Mouse (Mus musculus) testis, postnatal 10 days (tissue): ENCODE data around the gene Tmem108.

ENCODE experiments used
- DNase-seq: peaks from one replicate; pipeline ENCODE4 v3.0.0; 2021; ENCODE audit warnings: low spot score

Gene Tmem108

DNA sequence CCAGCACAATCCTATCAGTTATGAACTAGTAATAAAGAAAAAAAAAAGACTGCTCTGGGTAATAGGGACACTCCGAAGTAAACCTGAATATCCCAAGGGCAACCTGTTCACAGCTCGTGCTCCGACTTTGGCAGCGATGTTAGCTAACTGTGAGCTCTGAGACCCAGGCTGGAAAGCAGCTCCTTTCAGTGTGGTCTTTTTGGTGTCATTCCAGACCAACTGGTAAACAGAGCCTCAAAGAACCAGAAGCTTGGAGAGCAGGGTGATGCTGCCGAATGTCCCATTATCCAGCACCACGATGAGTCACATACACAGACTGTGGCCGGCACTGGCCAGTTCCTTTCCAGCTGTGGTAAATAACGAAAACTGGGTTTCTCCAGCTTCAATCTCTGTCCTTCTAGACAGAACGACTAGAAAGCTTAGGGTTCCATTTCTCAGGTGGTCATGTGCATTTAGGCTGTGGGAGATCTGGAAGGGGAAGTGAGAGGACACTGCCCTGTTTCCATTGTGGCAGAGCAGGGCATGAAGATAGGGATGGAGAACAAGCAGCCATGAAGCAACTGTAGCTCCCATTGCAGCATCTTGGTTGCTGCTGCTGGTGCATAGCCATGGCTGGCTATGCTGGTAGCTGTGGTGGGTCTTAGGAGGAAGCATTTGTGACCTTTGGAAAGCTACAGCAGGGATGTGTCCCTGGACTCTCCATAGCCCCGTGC lies 179.2 kb downstream of the Tmem108 start:
- no peak for DNase-seq

DNA sequence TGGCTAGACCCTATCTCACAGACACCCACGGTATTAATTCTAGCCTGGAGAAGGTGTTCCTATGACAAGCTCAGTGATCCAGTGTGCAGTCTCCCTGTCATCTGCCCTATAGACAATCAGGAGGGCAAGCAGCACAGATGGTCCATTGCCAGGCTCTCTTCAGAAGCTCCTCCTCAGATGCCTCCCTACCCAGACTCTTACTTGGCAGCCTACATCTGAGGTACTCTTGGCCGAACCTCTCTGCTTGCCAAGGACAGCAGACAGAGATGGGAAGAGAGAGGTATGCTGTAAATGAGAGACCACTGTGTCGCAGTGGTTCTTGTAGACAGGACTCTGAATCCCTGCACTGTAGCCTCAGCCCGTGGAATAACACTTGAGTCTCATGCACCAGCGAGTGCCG lies 181.0 kb downstream of the Tmem108 start:
- no peak for DNase-seq

DNA sequence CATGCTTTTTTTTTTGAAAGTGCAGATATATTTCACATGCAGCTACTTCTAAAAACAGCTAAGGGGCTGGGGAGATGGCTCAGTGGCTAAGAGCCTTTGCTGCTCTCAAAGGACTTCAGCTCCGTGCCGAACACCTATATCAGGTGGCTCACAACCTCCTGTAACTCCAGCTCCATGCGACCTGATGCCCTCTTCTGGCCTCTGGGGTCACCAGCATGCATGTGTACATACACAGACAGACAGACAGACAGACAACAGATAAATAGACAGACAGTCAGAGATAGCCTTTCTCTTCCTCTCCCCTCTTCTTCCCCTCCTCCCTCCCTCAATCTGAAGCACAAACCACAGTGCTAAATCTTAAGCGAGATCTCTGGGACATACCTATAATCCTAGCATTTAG lies 181.5 kb downstream of the Tmem108 start:
- DNase-seq, result no peak

DNA sequence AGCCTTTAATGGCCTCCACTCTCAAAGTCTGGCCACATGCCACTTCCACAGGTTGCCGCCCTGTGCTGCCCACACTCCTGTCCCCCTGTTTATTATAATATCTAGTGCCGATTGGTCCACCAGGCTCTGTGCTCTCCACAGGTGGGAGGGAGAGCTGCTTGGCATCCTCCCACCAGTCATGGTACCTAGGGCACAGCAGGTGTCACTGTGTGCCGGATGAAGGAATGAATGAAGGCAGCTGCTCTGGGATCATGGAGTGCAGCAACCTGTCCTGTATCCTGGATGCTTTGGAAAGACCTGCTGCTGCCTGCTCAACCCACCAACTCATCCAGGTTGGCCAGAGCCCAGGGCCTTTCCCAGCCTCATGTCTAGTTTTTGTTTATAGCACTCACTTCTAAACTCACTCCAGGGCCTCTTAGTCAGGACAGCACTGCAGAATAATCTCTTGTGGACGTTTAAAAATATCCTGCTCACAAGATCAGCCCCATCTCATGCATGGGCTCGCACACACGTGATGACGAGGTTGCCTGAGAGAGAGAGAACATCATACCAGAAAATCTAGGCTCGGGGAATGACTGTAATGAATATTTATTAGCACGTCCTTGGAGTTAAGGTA lies 182.1 kb downstream of the Tmem108 start:
- no peak for DNase-seq

DNA sequence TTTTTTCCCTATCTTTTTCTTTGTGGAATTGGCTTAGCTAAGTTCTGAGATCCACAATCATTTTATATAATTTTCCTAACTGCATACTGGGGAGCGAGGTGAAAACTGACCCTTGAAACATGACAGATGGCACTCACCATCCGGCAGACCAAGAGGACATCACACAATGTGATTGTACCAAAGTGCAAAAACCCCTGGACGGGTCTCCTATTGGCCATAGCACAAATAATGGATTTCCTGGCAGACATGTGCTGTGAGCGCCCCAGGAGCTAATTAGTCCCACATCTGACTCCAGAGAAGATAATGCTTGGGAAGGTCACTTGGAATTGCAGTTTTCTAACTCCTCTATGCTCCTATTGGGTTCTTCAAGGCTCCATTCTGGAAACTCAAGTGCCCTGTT lies 183.9 kb downstream of the Tmem108 start:
- no peak for DNase-seq

DNA sequence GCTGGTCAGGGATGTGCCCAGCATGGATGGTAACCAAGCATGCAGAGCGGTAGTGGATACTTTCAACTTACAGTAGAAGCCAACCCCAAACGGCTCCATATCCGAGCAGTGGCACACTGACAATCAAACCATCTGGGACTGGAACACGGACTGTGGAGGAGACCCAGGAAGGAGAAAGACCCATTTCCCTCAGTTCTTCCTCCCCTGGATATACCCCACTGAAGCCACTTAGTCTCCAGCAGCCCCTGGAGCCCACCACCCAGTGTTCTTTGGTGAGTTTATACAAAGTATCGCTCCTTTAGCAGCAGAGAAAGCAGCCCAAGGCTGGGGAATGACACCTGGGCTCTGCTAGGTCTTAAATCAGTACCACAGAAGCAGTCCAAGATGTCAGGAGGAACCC lies 184.5 kb downstream of the Tmem108 start:
- DNase-seq, result no peak

DNA sequence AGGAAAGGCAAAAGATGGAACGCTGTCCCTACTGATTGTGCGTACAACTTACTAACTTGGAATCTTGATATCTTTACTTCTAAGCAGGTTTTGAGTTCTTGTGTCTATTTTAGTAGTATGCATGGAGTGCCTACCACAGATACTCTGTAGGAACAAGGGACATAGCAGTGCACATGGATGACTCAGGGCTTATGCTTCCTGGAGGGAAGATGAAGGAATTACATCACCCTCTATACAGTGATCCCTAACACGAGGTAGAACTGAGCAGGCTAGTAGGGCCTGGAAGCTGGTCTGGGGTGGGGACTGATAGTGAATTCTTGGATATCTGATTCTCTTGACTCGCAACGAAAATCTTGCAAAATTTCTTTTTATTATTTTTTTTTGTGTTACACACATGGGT lies 185.7 kb downstream of the Tmem108 start:
- no peak for DNase-seq

DNA sequence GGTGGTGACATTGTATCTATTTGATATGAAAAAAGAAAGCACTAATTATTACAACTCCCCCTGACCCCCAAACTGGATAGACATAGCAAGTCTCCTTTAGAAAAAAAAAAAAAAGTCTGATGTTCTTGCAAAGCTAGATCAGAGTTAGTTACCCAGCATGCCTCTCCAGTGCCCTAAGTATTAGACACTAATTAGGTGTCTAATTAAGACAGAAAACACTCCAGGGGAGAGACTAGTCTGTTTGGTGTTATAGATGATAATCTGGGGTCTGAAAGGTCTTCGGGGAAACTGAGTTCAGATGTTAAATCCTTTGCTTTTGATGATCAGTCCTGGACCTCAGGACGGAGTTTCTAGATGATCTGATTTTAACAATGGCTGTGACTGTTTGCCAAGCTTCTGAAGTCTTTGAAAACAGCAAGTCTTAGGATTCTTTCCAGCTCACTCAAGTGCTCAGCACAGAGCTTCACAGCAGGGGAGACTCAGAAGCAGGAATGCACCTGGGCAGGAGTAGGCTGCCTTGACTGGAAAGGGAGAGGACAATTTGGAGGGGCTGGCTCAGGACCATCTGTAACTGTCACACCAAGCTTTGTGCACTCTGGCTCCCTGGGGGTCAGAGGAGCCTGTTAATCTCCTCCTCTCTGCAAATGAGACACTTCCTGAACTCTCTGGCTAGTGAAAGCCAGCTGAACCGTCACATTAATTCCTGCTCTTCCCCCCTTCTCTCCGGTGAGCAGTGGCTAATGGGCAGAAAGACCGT lies 187.5 kb downstream of the Tmem108 start:
- DNase-seq, result no peak

DNA sequence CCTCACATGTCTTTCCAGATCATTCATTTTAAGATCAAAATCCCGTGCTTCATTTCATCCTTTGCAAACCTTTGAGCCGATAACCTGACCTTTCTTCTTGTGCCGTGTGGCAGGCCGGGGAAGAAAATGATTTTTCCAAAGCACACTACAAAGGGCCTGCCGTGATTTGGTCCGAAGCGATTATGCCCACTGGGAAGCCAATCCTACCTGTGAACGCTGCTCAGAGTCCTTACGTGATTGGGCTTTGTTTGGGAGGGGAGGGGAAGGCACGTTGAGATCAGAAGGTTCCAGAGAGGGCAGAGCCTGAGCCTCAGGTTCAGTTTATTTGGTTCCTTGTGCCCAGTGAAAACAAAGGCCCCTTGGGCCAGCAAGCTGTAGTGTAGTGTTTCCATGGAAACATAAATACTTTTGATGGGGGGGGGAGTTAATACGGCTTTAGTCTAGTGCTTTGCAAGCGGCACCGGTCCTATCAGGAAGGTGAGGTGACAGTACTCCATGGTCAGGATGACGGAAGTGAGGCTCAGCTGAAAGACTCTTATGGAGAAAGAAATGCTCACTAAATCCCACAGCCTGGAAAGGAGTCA lies 191.4 kb downstream of the Tmem108 start:
- no peak for DNase-seq

DNA sequence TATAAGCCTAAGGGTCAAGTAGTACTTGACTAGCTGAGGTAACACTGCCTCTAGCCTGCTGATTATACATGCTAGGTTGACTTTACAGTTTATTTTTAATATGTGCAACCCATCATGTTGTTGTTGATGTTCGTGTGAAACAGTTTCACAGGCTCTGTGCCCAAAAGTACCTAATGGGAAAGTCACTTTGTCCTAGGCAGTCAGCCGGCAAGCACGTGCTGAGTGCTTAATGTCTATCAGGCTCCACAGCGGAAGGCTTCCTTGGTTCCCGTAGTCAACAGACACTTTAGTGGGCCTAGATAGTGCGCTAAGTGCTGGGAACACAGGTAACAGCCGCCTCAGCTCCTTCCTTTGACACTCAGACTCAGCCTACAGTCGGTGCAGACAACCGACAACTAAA lies 192.7 kb downstream of the Tmem108 start:
- DNase-seq, result no peak

DNA sequence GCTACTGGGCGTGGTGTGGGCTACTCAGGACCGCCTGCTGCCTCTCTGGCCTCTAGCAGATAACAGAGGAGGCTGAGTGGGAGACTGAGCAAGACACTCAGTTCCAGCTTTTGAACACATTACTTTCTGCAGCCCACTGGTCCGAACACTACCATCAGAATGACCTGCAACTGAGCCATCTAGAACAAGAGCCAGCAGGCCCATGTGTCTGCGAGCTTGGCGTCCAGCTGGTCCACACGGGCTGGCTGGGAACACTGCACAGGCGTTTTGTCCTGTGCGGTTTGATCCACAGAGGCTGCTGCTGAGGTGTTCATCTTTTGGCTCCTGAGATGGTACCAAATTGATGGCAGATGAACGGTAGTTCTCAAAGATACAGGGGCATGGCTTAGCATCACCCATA lies 196.5 kb downstream of the Tmem108 start:
- no peak for DNase-seq

DNA sequence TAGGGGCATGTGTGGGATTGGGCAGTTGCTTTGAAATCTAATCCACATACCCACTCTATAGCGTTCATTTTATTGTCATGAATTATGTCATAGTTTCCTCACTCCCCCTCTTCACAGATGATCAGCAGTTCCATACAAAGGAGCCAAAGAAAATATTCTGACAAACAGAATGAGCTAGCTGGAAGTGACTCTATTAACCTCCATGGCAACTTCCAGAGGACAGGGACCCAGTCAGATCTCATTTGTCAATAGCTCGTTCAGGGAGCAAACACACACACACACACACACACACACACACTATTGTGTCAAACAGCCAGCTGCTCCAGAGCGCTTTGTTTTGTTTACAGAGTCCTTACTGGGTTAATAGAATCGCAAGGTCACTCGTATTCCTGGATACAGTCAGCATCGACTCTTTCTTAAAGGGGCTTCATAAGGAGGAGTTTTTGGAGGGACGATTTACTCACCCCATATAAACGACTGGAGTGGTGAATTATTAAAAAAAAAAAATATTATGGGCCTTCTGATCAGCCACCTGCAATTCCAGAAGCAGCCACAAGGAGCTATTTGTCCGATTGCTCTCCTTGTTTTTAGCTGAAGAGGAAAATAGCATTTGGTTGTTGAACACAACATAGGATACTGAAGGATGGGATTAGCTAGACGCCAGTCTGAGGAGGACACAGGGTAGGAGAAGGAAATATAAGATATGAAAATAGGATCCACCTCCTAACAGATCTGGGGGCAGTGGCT lies 197.6 kb downstream of the Tmem108 start:
- peak; percentile 78 for DNase-seq

DNA sequence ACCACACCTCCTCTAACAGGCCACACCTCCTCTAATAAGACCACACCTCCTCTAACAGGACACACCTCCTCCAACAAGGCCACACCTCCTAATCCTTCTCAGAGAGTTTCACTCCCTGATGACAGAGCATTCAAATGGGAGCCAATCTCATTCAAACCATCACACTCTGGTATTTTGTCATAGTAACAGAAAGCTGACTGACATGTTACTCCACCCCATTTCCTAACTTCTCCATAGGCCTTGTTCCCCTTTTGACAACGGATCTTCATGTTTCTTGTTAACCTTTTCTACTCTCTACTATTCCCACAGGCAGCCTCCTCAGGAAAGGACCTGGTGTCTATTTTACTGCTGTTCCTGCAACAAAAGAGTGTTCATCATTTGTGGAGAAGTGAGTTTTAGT lies 199.6 kb downstream of the Tmem108 start:
- no peak for DNase-seq

DNA sequence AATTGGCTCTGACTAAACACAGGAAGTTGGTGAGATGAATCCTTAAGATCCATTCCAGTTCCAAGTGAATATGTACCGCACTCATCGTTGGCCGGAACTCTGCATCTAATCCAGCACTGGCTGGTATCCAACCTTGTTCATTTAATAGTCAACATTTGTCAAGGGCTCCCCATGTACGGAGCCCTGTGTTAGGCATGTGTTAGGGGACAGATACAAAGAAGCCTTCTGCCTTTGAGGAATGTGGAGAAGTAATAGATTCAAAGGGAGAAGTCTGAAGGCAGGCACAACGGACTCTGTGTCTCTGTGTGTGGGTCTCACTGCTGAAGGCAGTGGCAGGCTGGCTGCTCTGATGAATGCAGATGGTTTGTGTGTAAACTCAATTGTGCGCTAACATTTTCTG lies 202.9 kb downstream of the Tmem108 start:
- DNase-seq, result no peak

DNA sequence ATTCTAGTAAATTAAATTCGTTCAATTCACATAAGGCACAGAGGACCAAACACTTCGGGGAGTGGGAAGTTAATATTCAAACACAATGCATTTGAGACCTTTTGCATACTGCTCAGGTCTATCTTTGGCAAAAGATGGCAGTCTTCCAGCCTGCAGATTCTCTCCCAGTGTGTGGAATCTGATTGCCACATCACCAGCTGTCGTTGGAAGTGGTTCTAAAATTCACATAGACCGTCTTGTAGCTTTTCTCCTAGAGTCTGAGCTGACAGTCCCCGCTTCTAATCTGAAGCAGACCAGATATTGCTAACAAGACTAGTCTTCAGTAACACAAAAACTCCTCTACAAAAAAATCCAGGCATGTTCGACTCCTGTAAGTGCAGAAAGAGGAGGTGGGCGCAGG lies 203.4 kb downstream of the Tmem108 start:
- DNase-seq, result no peak

DNA sequence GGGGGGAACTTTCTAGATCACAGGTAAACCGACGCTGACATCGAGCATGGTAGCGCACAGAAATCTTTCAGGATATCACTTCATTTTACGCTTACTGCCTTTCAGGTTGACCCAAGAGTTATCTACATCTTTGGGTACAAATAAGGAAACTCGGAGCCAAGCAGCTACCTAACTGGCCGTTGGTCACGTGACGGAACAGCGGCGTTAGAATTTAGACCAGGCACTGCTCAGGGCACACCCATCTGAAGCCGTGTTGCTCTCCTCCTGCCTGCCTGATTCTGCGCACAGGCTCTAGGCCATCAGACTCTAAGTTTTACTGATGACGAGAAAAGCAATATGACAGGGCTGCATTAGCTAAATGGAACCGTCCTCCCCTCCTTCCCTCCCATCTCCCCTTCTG lies 204.6 kb downstream of the Tmem108 start:
- no peak for DNase-seq

DNA sequence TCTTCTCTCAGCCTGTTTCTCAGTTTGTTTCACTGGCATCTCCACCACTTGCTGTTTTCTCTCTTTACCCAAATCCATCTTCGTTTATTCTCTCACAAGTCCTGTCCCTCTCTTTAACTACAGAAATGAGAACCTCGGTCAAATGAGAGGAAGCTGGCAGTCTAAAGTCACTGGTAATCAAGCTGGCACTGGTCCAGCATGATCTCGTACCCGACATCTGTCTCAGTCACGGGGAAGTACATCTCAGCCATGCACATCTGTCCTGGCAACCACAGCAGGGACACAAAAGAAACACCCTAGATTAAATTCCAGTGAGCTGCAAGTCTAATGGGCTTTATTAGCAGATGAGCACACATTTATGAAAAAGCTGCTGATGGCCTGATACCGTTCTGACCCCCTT lies 206.3 kb downstream of the Tmem108 start:
- no peak for DNase-seq

DNA sequence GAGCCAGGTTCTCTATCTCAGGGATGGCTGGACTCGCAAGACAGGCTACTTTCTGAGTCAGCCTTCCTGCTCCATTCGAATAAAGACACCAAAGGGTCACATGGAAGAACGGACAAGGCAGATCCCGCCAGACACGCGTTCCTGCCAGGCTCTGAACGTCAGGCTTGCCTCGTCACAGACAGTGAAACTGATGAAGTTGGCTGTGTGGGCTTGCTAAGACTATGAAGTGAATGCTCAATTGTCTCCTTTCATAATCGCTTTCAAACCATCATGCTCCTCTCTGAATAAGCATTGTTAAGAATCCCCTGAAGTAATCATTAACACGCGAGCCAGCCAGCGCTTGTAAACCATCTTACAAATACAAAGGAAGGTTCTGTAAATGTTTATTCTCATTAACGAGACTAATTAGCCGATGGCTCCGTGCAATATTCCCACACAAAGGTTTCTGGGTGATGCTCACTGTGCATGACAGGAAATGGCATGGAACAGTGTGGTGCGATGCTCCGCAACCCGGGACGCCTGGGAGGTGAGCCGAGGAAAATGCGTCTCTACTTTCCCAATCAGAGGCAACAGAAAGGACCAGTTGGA lies 210.9 kb downstream of the Tmem108 start:
- no peak for DNase-seq

DNA sequence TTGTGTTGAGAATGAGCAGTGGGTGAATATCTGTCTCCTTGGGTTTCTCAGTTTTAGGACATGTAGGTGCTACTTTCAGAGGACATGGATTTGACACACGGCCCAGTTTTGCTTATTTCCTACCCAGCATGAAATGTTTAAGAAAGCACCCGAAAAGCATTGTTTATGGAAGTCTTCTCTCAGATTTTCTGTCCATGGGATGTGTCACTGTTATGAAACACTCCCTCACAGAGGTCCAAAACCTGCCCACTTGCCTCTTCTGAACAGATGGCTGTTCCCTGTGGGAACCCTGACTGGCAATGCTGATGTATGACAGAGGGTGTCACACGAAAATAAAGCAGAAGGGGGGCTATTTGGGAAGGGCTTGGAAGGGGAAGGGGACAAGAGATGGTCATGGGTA lies 212.5 kb downstream of the Tmem108 start:
- no peak for DNase-seq

DNA sequence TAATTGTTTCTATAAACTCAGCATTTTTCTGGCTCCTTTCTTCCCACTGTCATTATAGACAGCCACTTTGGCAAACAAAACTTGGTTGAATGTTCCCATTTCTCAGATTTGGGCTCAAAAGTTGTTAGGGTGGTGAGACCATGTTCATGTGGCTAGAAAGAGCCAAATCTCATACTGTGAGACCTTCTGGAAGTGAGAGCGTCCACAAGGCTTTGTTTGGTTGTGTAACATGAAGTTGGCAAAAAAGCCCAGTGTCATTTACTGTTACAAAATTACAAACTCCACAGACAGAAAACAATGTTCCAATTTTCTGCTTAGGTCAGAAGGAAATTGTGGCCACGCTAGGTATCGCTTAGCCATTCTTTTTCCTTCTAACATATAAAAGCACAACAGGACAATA lies 213.0 kb downstream of the Tmem108 start:
- no peak for DNase-seq

DNA sequence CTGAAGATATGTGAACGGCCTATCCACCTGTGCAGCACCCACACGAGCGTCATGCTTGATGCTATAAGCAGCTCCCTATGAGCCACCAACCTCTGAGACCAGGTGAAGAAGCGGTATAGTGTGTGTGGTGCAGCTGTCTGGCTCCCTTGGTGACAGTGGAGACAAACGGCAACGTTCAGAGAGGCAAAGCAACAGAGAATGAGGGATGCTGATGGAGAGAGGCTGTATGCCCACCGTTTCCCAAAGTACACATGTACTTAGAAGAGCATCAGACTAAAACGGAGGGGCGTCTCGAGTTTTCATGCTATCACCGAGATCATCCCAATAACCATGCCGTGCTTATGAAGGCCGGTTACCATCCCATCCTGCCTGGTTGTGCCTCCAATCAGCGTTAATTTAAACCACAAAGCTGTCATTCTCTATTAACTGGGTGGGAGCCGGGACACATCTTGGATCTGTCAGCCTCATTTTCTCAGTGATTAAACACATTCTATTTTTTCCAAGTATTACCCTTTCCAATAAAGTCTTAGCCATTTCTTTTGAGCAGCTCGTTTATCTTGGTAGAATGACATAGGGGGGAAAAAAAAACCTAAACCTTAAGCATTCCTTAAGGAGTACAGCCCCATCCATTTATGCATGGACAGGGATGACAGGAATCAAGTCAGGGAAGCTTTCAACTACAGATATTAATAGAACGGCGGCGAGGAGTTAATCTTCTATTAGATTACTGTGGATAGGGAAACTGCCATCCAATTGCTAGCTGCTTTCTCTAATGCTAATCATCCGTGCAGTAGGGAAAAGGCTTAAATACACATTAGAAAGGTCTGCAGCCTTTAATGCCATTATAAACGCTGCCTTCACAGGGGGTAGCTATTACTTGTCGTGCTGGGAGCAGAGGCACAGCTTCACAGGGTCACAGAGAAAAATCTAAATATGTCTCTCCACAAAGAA lies 214.7 kb downstream of the Tmem108 start:
- DNase-seq, result no peak
